8 mouse cellular contexts compared by ENCODE assay signal in the genomic region with DNA sequence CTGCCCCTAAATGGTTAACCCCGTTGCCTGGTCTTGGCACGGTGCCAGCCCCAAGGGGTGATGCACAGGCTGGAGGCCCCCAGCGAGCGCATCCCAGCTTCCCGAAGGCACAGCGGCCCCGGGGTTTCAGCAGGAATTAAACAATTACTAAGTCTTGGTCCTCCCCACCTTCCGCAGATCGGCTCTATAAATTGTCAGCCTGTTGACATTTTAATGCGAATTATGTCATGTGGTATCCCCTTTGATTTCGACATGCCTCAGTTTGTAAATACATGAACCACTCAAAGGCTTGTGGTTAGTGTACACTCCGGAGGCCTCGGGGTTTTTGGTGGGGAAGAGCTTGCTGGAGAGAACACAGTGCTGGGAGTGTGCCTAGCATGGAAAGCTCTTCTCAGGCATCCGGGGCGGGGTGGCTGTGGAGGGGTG.
A peak's percentile ranks its signal among the peaks of the same experiment; 100 is the strongest.
DNase-seq lines count a peak whose midpoint lies in the region; ATAC-seq and TF ChIP-seq lines count a peak whose summit lies in the region.

No protein-coding gene starts in this region.

- H3K9ac ChIP-seq in midbrain, embryonic 16.5 days (ENCODE audit: low read depth, low read length), result no peak overlapping the region

- DNase-seq in kidney, adult 2 months, result peak; percentile 14
- no peak for DNase-seq in kidney, adult 8-10 months
- peak; percentile 64 for DNase-seq in NIH3T3 (ENCODE audit: low read depth)
- DNase-seq in cerebellum, adult 18-20 months, result no peak
- DNase-seq in gastrocnemius, postnatal 10 days, result no peak
- DNase-seq in layer of hippocampus, postnatal 14 days (ENCODE audit: low spot score in 2 of 2), result no peak

- peak; percentile 43 for ATAC-seq in hematopoietic stem cell, adult 5-6 weeks (replicated peaks in 1 of 2; ENCODE audit: insufficient read depth in 1 of 2, low FRiP score in 2 of 2, low TSS enrichment in 1 of 2, low read depth in 1 of 2, poor library complexity in 2 of 2, severe bottlenecking in 2 of 2)
- 0 out of 2 replicates have a peak, but pooled peaks have one; percentile 37 for ATAC-seq in midbrain, embryonic 16.5 days

- 23% methylated on average over 15 of the region's 15 CpGs for WGBS in kidney, adult 2 months
- WGBS in midbrain, embryonic 16.5 days, result 37% methylated on average over 15 of the region's 15 CpGs

- no peak for TF ChIP-seq POLR2A in kidney, adult 2 months (IDR thresholded peaks at IDR 0.05; ENCODE audit: low read depth, low read length)

- no peaks in the 10 kb centered on the region for H3K27me3 ChIP-seq in kidney, adult 2 months (replicated peaks; ENCODE audit: control insufficient read depth, insufficient read depth, low read length)
- no peaks in the 10 kb centered on the region for H3K27me3 ChIP-seq in midbrain, embryonic 16.5 days (ENCODE audit: control insufficient read depth, insufficient read depth, low read depth, low read length)

- no peak overlapping the region; the same call in 1 of the 2 replicates for H3K4me2 ChIP-seq in midbrain, embryonic 16.5 days (ENCODE audit: low read length)

- TF ChIP-seq CTCF in kidney, adult 2 months (conservative IDR thresholded peaks at IDR 0.05; ENCODE audit: insufficient read depth, insufficient read length, low read depth, low read length), result no peak

- H3K27ac ChIP-seq in kidney, adult 2 months (ENCODE audit: insufficient read depth, low read depth, low read length), result no peak overlapping the region
- no peak overlapping the region; the same call in 1 of the 2 replicates for H3K27ac ChIP-seq in midbrain, embryonic 16.5 days (ENCODE audit: low read length)

- no peaks in the 10 kb centered on the region for H3K9me3 ChIP-seq in midbrain, embryonic 16.5 days (replicated peaks; ENCODE audit: control insufficient read depth, low read length, poor library complexity, severe bottlenecking)

- H3K4me3 ChIP-seq in kidney, adult 2 months (ENCODE audit: insufficient read depth, low read depth, low read length), result no peak overlapping the region
- no peak overlapping the region for H3K4me3 ChIP-seq in midbrain, embryonic 16.5 days (ENCODE audit: low read depth, low read length)

- no peaks in the 10 kb centered on the region for H3K4me1 ChIP-seq in kidney, adult 2 months (ENCODE audit: control insufficient read depth, insufficient read depth, low read length)
- peaks cover 44% of the 10 kb centered on the region for H3K4me1 ChIP-seq in midbrain, embryonic 16.5 days (ENCODE audit: control insufficient read depth, insufficient read depth, low read length)

- H3K36me3 ChIP-seq in kidney, adult 2 months (ENCODE audit: control insufficient read depth, insufficient read depth, low read length), result no peaks in the 10 kb centered on the region
- no peaks in the 10 kb centered on the region for H3K36me3 ChIP-seq in midbrain, embryonic 16.5 days (ENCODE audit: control insufficient read depth, insufficient read depth, low read length)

Comparison
In these comparisons a context has a peak if more than half of its experiments do, and no peak if none do; other contexts are left out.
1. DNase-seq: peak in kidney, adult 2 months (single experiment) and NIH3T3 (single experiment); none in kidney, adult 8-10 months (0 of 2), cerebellum, adult 18-20 months (0 of 2), gastrocnemius, postnatal 10 days (single experiment) and layer of hippocampus, postnatal 14 days (0 of 2).